Mouse (Mus musculus): ENCODE measurements around the gene Cars.

GRCm38 (mm10) chr7:143546554-143546953 is 53.3 kb downstream of the Cars start:
- TF ChIP-seq CTCF (IDR thresholded peaks at IDR 0.05; ENCODE audit: extremely low read depth, insufficient read length, insufficient replicate concordance, low read depth, low read length) (no peak), POLR2A (IDR thresholded peaks at IDR 0.05; ENCODE audit: low read depth, low read length) (no peak)

Measured in small intestine, adult 2 months (tissue).